Mouse (Mus musculus) G1E (cell line): ENCODE measurements around the gene Prep. TPM values are rescaled to one million over a fixed set of nuclear protein-coding genes. Genes with fewer than 3 reads are reported as not detected.

Experiments used
- ATAC-seq: 2 replicates; pipeline ENCODE4 v1.8.0; 2016; ENCODE audit warnings: mild to moderate bottlenecking; ENCODE audit not compliant: insufficient number of reproducible peaks, poor library complexity, low FRiP score, severe bottlenecking; ENCODE audit errors: extremely low read depth
- DNase-seq: peaks from one replicate; pipeline ENCODE4 v3.0.0; 2012; ENCODE audit warnings: low spot score
- H3K27me3 ChIP-seq: 2 replicates; pipeline ENCODE4 v1.6.1; 2012; ENCODE audit warnings: mild to moderate bottlenecking, low read length, inconsistent platforms; ENCODE audit not compliant: insufficient read depth
- H3K36me3 ChIP-seq: replicated peaks from 2 replicates; pipeline ENCODE3; 2012; ENCODE audit warnings: mild to moderate bottlenecking, inconsistent platforms
- H3K4me1 ChIP-seq: 2 replicates; pipeline ENCODE4 v1.6.1; 2012; ENCODE audit warnings: low read depth, low read length, inconsistent platforms, mixed read lengths; ENCODE audit not compliant: insufficient read depth
- H3K4me3 ChIP-seq: 2 replicates; pipeline ENCODE4 v1.5.1; 2012; ENCODE audit warnings: low read depth, mild to moderate bottlenecking, inconsistent platforms, low read length, moderate library complexity, mixed read lengths
- H3K9me3 ChIP-seq: replicated peaks from 2 replicates; pipeline ENCODE4 v1.6.1; 2012; ENCODE audit warnings: inconsistent platforms
- CTCF ChIP-seq: IDR thresholded peaks from 2 replicates; pipeline ENCODE4 v1.5.1; 2012; ENCODE audit warnings: low read depth, low read length, inconsistent platforms, mixed read lengths
- GATA1 ChIP-seq: IDR thresholded peaks from 2 replicates; pipeline ENCODE4 v1.6.1; 2012; ENCODE audit warnings: borderline replicate concordance, low read length, inconsistent platforms, mixed read lengths
- GATA2 ChIP-seq: IDR thresholded peaks from 2 replicates; pipeline ENCODE4 v1.6.1; 2012; ENCODE audit warnings: low read depth, low read length, inconsistent platforms, borderline replicate concordance
- POLR2AphosphoS5 ChIP-seq: IDR thresholded peaks from 2 replicates; pipeline ENCODE4 v1.6.1; 2012; ENCODE audit warnings: low read depth, low read length, inconsistent platforms; ENCODE audit not compliant: insufficient replicate concordance
- TAL1 ChIP-seq: conservative IDR thresholded peaks from 2 replicates; pipeline ENCODE4 v1.6.1; 2012; ENCODE audit warnings: low read depth, low read length, inconsistent platforms, mixed read lengths
- polyA plus RNA-seq: library from polyadenylated mRNA; stranded (reverse); fragments of >175 nt; gene quantifications from 2 replicates; pipeline ENCODE4 v1.2.3, GENCODE M21; 2012
- total RNA-seq, 2 experiments: library from RNA; stranded (forward) in 1 of 2; stranded (reverse) in 1 of 2; fragments of 200-1000 nt in 1 of 2; fragments of >200 nt in 1 of 2; fragmentation: Nextera tagmentation in 1 of 2; gene quantifications; 2 replicates each; pipeline ENCODE4 v1.2.3; 2014 to 2017

Gene Prep
- total and polyA plus RNA-seq, 3 experiments = 14.4 to 25.8 (median 18.3) TPM

DNA sequence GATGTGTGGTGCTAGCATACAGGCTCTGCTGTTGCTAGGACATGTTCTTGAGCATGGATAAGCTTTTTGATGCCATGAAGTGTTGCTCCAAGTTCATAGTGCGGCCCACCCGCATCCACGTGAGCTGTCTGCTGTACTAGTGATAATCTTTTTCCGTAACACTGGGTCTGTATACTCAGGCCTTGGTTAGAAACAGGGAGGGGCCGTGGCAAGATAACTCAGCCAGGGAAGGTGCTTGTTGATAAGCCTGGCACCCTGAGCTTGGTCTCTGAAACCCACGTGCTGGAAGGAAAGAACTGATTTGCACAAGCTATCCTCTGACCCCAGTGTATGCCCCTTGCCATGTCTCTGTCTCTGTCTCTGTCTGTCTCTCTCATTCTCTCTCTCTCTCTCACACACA lies 63.0 kb downstream of the Prep start:
- Histone ChIP-seq H3K9me3 (no peaks in the 10 kb centered on the region), H3K4me3 (no peak overlapping the region), H3K36me3 (peaks cover 89% of the 10 kb centered on the region), H3K4me1 (peaks cover 30% of the 10 kb centered on the region), H3K27me3 (no peaks in the 10 kb centered on the region)
- DNase-seq (peak; percentile 22), ATAC-seq (peak; percentile 87)
- TF ChIP-seq GATA1 = no peak
- no peak for TF ChIP-seq CTCF
- no peak for TF ChIP-seq GATA2
- TF ChIP-seq TAL1 = peak; percentile 44
- TF ChIP-seq POLR2AphosphoS5 = no peak

- Histone ChIP-seq H3K4me1 (peaks cover 30% of the 10 kb centered on the region), H3K36me3 (peaks cover 88% of the 10 kb centered on the region), H3K4me3 (no peak overlapping the region), H3K27me3 (no peaks in the 10 kb centered on the region), H3K9me3 (no peaks in the 10 kb centered on the region)
- DNase-seq (no peak), ATAC-seq (no peak)
- TF ChIP-seq GATA2 (no peak), GATA1 (no peak), TAL1 (no peak), CTCF (no peak)
These were observed 65.4 kb downstream of the Prep start for GRCm38 (mm10) chr10:45132371-45132770.

- Histone ChIP-seq H3K27me3 (no peaks in the 10 kb centered on the region), H3K4me3 (no peak overlapping the region), H3K36me3 (peaks cover 85% of the 10 kb centered on the region), H3K4me1 (peaks cover under 1% of the 10 kb centered on the region; the same call in 1 of the 2 replicates), H3K9me3 (no peaks in the 10 kb centered on the region)
- ATAC-seq (no peak), DNase-seq (no peak)
- TF ChIP-seq POLR2AphosphoS5 = no peak
- no peak for TF ChIP-seq GATA2
- TF ChIP-seq GATA1 = no peak
- no peak for TF ChIP-seq CTCF
- TF ChIP-seq TAL1 = no peak
These were observed 69.8 kb downstream of the Prep start for GRCm38 (mm10) chr10:45136806-45137205.

DNA sequence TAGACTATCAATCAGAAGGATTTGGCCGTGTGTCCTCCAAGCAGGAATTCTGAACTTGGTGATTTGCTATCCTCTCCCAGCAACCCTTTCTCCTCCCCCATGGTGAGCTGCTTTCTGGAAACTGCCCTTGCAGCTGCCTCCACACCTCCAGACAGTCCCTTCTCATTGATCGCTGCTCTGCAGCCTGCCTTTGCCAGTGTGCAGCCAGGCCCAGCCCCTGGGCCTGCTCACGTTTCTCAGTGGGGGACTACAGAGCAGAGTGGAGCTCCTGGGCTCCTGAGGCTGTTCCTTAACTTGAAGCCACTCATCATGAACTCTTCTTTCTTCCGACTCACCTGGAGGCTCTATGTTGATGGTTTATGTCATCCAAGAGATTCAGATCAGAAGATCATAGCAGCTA lies 72.9 kb downstream of the Prep start:
- H3K36me3 ChIP-seq = peaks cover 81% of the 10 kb centered on the region
- no peak for ATAC-seq
- no peaks in the 10 kb centered on the region for H3K4me1 ChIP-seq
- H3K27me3 ChIP-seq = no peaks in the 10 kb centered on the region
- H3K4me3 ChIP-seq = no peak overlapping the region
- H3K9me3 ChIP-seq = no peaks in the 10 kb centered on the region
- no peak for DNase-seq
- TF ChIP-seq GATA1 (no peak), GATA2 (no peak), CTCF (no peak), POLR2AphosphoS5 (no peak), TAL1 (no peak)

DNA sequence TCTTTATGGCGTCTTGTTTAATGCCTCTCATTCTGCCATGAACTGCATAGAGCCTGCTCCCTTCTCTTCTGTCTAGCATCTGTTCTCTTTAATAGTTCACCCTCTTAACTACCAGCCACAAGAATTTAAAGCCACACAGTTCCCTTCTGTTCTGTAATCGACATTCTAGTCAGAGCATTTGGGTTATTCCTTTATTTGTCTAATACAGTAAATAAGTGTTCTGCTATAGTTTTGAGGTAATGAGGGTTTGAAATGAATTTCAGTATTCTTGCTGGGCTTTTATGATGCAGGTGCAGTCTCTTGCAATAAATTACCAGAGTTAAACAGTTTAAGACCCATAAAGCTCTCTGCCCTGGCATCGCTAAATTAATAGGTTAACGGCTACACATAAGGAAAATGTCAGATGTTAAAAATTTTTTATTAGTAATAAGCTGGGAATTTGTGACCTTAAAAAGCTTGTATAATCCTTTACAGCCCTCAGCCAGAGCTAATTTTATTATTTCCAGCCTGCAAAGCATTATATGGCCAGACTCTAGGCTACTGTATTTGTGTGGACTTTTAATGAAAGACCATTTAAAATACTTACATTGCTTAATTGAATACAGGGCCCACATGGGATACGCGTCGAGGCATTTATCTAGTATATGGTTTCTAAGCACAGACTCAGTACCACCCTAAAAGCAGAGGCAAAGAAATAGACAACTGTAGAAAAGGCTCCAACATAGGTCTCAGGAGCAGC lies 73.6 kb downstream of the Prep start:
- ATAC-seq = no peak
- no peaks in the 10 kb centered on the region for H3K4me1 ChIP-seq
- H3K9me3 ChIP-seq = no peaks in the 10 kb centered on the region
- TF ChIP-seq GATA1 (no peak), GATA2 (no peak), POLR2AphosphoS5 (no peak), CTCF (no peak)
- no peak overlapping the region for H3K4me3 ChIP-seq
- peaks cover 81% of the 10 kb centered on the region for H3K36me3 ChIP-seq
- H3K27me3 ChIP-seq = no peaks in the 10 kb centered on the region
- DNase-seq = no peak

DNA sequence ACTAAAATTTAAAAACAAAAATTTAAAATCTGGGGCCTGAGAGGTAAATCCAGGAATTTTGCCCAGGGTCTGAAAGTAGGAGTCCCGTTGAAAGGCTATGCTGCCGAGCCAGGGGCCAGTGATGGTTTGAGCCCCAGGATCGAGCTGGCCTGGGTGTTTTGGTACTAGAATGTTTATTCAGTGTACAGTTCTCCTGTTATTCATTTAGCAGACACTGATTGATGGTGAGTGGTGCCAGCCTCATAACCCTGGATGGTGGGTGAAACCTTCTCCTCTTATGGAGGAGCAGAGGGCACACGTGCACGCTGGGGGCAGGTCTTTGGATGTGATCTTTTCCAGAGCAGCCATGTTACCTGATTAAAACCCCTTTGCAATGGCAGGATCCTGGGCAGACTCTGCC lies 75.4 kb downstream of the Prep start:
- TF ChIP-seq CTCF = no peak
- TF ChIP-seq POLR2AphosphoS5 = no peak
- no peak for TF ChIP-seq TAL1
- TF ChIP-seq GATA1 = no peak
- TF ChIP-seq GATA2 = no peak
- Histone ChIP-seq H3K4me3 (no peak overlapping the region), H3K9me3 (no peaks in the 10 kb centered on the region), H3K27me3 (no peaks in the 10 kb centered on the region), H3K36me3 (peaks cover 79% of the 10 kb centered on the region), H3K4me1 (0 out of 2 replicates have a peak, but pooled peaks cover 4% of the 10 kb centered on the region)
- no peak for DNase-seq
- ATAC-seq = no peak
